In the genomic region with DNA sequence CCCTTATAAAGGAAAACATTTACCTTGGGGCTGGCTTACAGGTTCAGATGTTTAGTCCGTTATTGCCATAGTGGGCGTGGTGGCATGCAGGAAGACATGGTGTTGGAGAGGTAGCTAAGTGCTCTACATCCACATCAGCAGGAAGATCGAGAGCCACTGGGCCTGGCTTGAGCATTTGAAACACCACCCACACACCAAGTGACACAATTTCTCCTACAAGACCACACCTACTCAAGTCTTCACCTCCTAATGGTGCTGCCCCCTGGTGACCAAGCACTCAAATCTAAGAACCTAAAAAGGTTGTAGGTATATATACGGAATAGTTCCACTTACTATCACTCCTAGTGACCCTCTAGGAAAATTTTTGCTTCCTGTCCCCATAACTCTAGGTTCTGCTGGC, we compare ENCODE assay signal across 13 mouse cellular contexts. TPM values are rescaled to one million over a fixed set of nuclear protein-coding genes. Genes with fewer than 3 reads are reported as not detected.
DNase-seq lines count a peak whose midpoint lies in the region; ATAC-seq and TF ChIP-seq lines count a peak whose summit lies in the region.
"Had no signal": no experiment of that assay in that cellular context is flagged by ENCODE, and none has a peak within 500 bp of the region (broad histone marks: within the 10 kb centered on the region; RNA-seq: fewer than 3 reads in every experiment).

No protein-coding gene starts in this region.

- H3K27ac ChIP-seq in hindbrain, postnatal 0 days: no peak overlapping the region
- H3K27ac ChIP-seq in hindbrain, embryonic 12.5 days: no peak overlapping the region
- H3K27ac ChIP-seq in CH12.LX (ENCODE audit: insufficient read depth, low read depth): no peak overlapping the region
- H3K27ac ChIP-seq: embryonic facial prominence, embryonic 10.5 days; limb, embryonic 12.5 days had no signal

- H3K9ac ChIP-seq in hindbrain, postnatal 0 days (replicated peaks; ENCODE audit: low read length): no peak overlapping the region
- no peak overlapping the region for H3K9ac ChIP-seq in hindbrain, embryonic 12.5 days
- H3K9ac ChIP-seq in CH12.LX (ENCODE audit: insufficient read depth, low read depth): no peak overlapping the region
- H3K9ac ChIP-seq: limb, embryonic 12.5 days had no signal

- no peak for DNase-seq in hindbrain, postnatal 0 days (ENCODE audit: low spot score)
- peak; percentile 33 for DNase-seq in CH12.LX (ENCODE audit: extremely low read depth)
- DNase-seq in lung, postnatal 4 days: peak; percentile 26 to 37
- DNase-seq in left cerebral cortex, postnatal 4 days: no peak
- DNase-seq in urinary bladder, postnatal 36 days (ENCODE audit: low spot score in 2 of 2): no peak
- DNase-seq in left cerebral cortex, postnatal 14 days (ENCODE audit: low spot score in 2 of 2): no peak
- DNase-seq: kidney, adult 8-10 months had no signal

- WGBS in hindbrain, postnatal 0 days: 91% methylated on average over 4 of the region's 4 CpGs
- WGBS in hindbrain, embryonic 12.5 days: 87% methylated on average over 4 of the region's 4 CpGs

- no peak for TF ChIP-seq EP300 in CH12.LX (IDR thresholded peaks at IDR 0.05; ENCODE audit: low read length)

- ATAC-seq in hindbrain, postnatal 0 days: no peak
- ATAC-seq in hindbrain, embryonic 12.5 days (ENCODE audit: low FRiP score): no peak
- peak; percentile 63 for ATAC-seq in granulocyte monocyte progenitor cell, adult 5-6 weeks (replicated peaks; ENCODE audit: poor library complexity, severe bottlenecking)
- ATAC-seq: midbrain, embryonic 16.5 days had no signal

- peak; percentile 35; the same call in 1 of the 2 replicates for TF ChIP-seq CTCF in hindbrain, postnatal 0 days (IDR thresholded peaks at IDR 0.05; ENCODE audit: low read depth)
- TF ChIP-seq CTCF in CH12.LX (conservative IDR thresholded peaks at IDR 0.05 in 1 of 2, IDR thresholded peaks at IDR 0.05 in 1 of 2; ENCODE audit: low read depth in 2 of 2, low read length in 2 of 2): peak in 1 of 2 experiments; percentile 36; a peak in 2 of 4 replicates

- peaks cover 35% of the 10 kb centered on the region for H3K36me3 ChIP-seq in hindbrain, postnatal 0 days (ENCODE audit: insufficient read depth, low read length)
- H3K36me3 ChIP-seq in hindbrain, embryonic 12.5 days: peaks cover 46% of the 10 kb centered on the region
- H3K36me3 ChIP-seq in CH12.LX (replicated peaks in 1 of 2; ENCODE audit: control insufficient read depth in 1 of 2, insufficient read depth in 1 of 2, low read length in 1 of 2): peaks cover 42 to 73% of the 10 kb centered on the region in 2 experiments

- dilution Hi-C loops in CH12.LX (cut with MboI; ENCODE audit: extremely low pct_ligation_motif_present, extremely low pct_unique_long_range_greater_than_20kb, low sequenced_read_pairs): no loop called here

- no peak overlapping the region for H3K4me2 ChIP-seq in hindbrain, postnatal 0 days (ENCODE audit: low read depth, low read length)
- no peak overlapping the region for H3K4me2 ChIP-seq in hindbrain, embryonic 12.5 days (replicated peaks)
- H3K4me2 ChIP-seq in CH12.LX (ENCODE audit: insufficient read depth, low read depth, poor library complexity, severe bottlenecking): no peak overlapping the region
- H3K4me2 ChIP-seq: heart, embryonic 11.5 days; limb, embryonic 12.5 days had no signal

- intact Hi-C loops in left cerebral cortex, postnatal 4 days (cut with DNase I): no loop called here
- intact Hi-C loops in left cerebral cortex, postnatal 14 days (cut with DNase I): no loop called here

- in situ Hi-C loops in CH12.LX (cut with MboI; ENCODE audit: low pct_ligation_motif_present, low pct_unique_long_range_greater_than_20kb, low sequenced_read_pairs): no loop called here

- no peaks in the 10 kb centered on the region for H3K4me1 ChIP-seq in hindbrain, postnatal 0 days (ENCODE audit: insufficient read depth, low read length)
- H3K4me1 ChIP-seq in hindbrain, embryonic 12.5 days: no peaks in the 10 kb centered on the region
- no peaks in the 10 kb centered on the region for H3K4me1 ChIP-seq in CH12.LX (ENCODE audit: control insufficient read depth in 1 of 2, insufficient read depth in 2 of 2)
- H3K4me1 ChIP-seq: embryonic facial prominence, embryonic 10.5 days; limb, embryonic 12.5 days had no signal

- no peak for TF ChIP-seq POLR2A in CH12.LX (IDR thresholded peaks at IDR 0.05; ENCODE audit: low read depth, low read length)

- no peak for TF ChIP-seq RAD21 in CH12.LX (IDR thresholded peaks at IDR 0.05; ENCODE audit: low read depth, low read length)

- H3K9me3 ChIP-seq in hindbrain, postnatal 0 days (ENCODE audit: low read length): no peaks in the 10 kb centered on the region
- H3K9me3 ChIP-seq in hindbrain, embryonic 12.5 days (replicated peaks): no peaks in the 10 kb centered on the region
- no peaks in the 10 kb centered on the region for H3K9me3 ChIP-seq in CH12.LX (replicated peaks; ENCODE audit: low read length)
- H3K9me3 ChIP-seq: embryonic facial prominence, embryonic 10.5 days; limb, embryonic 12.5 days had no signal

- H3K4me3 ChIP-seq in hindbrain, postnatal 0 days (ENCODE audit: low read length): no peak overlapping the region
- H3K4me3 ChIP-seq in hindbrain, embryonic 12.5 days: no peak overlapping the region
- no peak overlapping the region for H3K4me3 ChIP-seq in CH12.LX (replicated peaks in 1 of 3; ENCODE audit: low read depth in 2 of 3, low read length in 2 of 3, poor library complexity in 1 of 3)
- H3K4me3 ChIP-seq: embryonic facial prominence, embryonic 10.5 days; limb, embryonic 12.5 days had no signal

- H3K27me3 ChIP-seq in hindbrain, postnatal 0 days (ENCODE audit: insufficient read depth, low read length): no peaks in the 10 kb centered on the region
- no peaks in the 10 kb centered on the region for H3K27me3 ChIP-seq in hindbrain, embryonic 12.5 days
- no peaks in the 10 kb centered on the region for H3K27me3 ChIP-seq in CH12.LX (replicated peaks)
- H3K27me3 ChIP-seq: limb, embryonic 12.5 days had no signal

- H3K79me2 ChIP-seq in CH12.LX (replicated peaks; ENCODE audit: control insufficient read depth, extremely low read depth, insufficient read depth, poor library complexity, severe bottlenecking): no peaks in the 10 kb centered on the region

TF ChIP-seq in CH12.LX, 34 proteins besides CTCF, POLR2A, EP300 and RAD21:
- TF ChIP-seq MAX (IDR thresholded peaks at IDR 0.05; ENCODE audit: low read length) (no peak), HCFC1 (IDR thresholded peaks at IDR 0.05; ENCODE audit: low read depth, low read length) (no peak), SIN3A (IDR thresholded peaks at IDR 0.05; ENCODE audit: low read length) (no peak), NRF1 (IDR thresholded peaks at IDR 0.05; ENCODE audit: low read depth, low read length) (no peak), NELFE (IDR thresholded peaks at IDR 0.05; ENCODE audit: low read depth, low read length) (no peak), ZMIZ1 (IDR thresholded peaks at IDR 0.05; ENCODE audit: low read depth, low read length) (no peak), JUN (IDR thresholded peaks at IDR 0.05; ENCODE audit: insufficient read depth, low read depth, low read length) (no peak)

RNA-seq across cellular contexts. Expression of a gene that starts 32.6 kb away (rescaled TPM):
- total RNA-seq in hindbrain, postnatal 0 days (2014; rRNA removed): 31.7 and 34.4 TPM in 2 replicates
- polyA plus RNA-seq in hindbrain, postnatal 0 days (2015; fragmentation: Nextera tagmentation; extraction: Ambion mirVana): 19.3 and 19.7 TPM in 2 replicates
- 27.4 and 28.7 TPM in 2 replicates for polyA plus RNA-seq in hindbrain, embryonic 12.5 days (2016; fragmentation: Nextera tagmentation; extraction: Ambion mirVana)
- 24.0 and 24.7 TPM in 2 replicates for total RNA-seq in CH12.LX (2012; rRNA removed)
- 22.1 and 22.7 TPM in 2 replicates for total RNA-seq in CH12.LX (2014; rRNA removed)
- polyA plus RNA-seq in CH12.LX (2012; ENCODE audit: insufficient read length, low read depth): 34.5 and 39.1 TPM in 2 replicates
- 51.7 and 54.4 TPM in 2 replicates for total RNA-seq in granulocyte monocyte progenitor cell, adult 5-6 weeks (2014; fragmentation: Nextera tagmentation)
- 58.0 and 59.6 TPM in 2 replicates for total RNA-seq in granulocyte monocyte progenitor cell, adult 5-6 weeks (2017)
- total RNA-seq in left cerebral cortex, postnatal 4 days (2021): 10 to 100 TPM; 51.9 to 52.7 TPM
- 10 to 100 TPM; 65.2 to 71.2 TPM for total RNA-seq in left cerebral cortex, postnatal 14 days (2021)

Comparison
In these comparisons a context has a peak if more than half of its experiments do, and no peak if none do; other contexts are left out.
1. DNase-seq: peak in CH12.LX (single experiment) and lung, postnatal 4 days (2 of 2); none in hindbrain, postnatal 0 days (single experiment), left cerebral cortex, postnatal 4 days (single experiment), urinary bladder, postnatal 36 days (0 of 2) and left cerebral cortex, postnatal 14 days (0 of 2).